Mouse (Mus musculus): ENCODE results near the gene 6430531B16Rik. TPM values are rescaled to one million over a fixed set of nuclear protein-coding genes. Genes with fewer than 3 reads are reported as not detected.
A peak's percentile ranks its signal among the peaks of the same experiment; 100 is the strongest.

6430531B16Rik gene
- polyA plus RNA-seq, 1 experiment from 2014 or later = 0.71 TPM

DNA sequence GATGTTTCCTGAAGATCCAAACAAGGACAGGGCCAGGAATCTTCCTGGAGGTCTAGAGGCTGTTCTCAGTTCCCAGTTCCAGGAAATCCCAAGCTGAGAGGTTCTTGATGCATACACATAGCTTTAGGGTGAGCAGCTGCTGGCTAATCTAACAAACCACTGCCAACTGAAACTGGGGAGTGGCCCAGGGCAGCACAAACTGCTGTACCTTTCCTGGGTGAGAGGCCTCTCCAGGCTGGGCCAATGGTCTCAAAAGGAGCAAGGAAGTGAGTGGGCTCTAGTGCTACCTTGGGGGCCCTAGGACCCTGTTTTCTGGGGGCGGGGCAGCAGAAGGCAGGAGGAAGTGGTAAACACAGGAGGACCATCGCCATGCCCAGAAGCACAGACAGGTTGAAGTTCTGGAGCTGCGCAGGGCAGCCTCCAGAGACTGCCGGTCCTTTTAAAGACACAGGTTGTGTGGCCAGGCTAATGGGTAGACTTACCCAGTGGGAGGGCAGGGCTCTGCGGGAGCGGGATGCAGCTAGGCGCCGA lies 12.4 kb upstream of the 6430531B16Rik start:
- WGBS = 74% methylated on average over 8 of the region's 8 CpGs
- Histone ChIP-seq H3K9me3 (no peaks in the 10 kb centered on the region), H3K27ac (replicated peaks) (no peak overlapping the region), H3K36me3 (peaks cover 29% of the 10 kb centered on the region), H3K27me3 (no peaks in the 10 kb centered on the region), H3K4me1 (replicated peaks) (no peaks in the 10 kb centered on the region), H3K4me3 (no peak overlapping the region), H3K9ac (no peak overlapping the region), H3K4me2 (no peak overlapping the region)
- ATAC-seq (ENCODE audit: low read depth) = no peak

- WGBS = 90% methylated on average over 9 of the region's 9 CpGs
- Histone ChIP-seq H3K4me2 (no peak overlapping the region), H3K36me3 (peaks cover 28% of the 10 kb centered on the region), H3K27ac (replicated peaks) (no peak overlapping the region), H3K4me3 (no peak overlapping the region), H3K27me3 (no peaks in the 10 kb centered on the region), H3K9me3 (no peaks in the 10 kb centered on the region), H3K4me1 (replicated peaks) (no peaks in the 10 kb centered on the region), H3K9ac (no peak overlapping the region)
- ATAC-seq (ENCODE audit: low read depth) = no peak
Observed at GRCm38 (mm10) chr7:139988272-139988671, 9.7 kb upstream of the 6430531B16Rik start.

- WGBS = 91% methylated on average over 11 of the region's 11 CpGs
- H3K4me3 ChIP-seq = no peak overlapping the region
- ATAC-seq (ENCODE audit: low read depth) = no peak
- no peaks in the 10 kb centered on the region for H3K4me1 ChIP-seq (replicated peaks)
- H3K9ac ChIP-seq = no peak overlapping the region
- H3K36me3 ChIP-seq = peaks cover 31% of the 10 kb centered on the region
- H3K27ac ChIP-seq (replicated peaks) = no peak overlapping the region
- no peaks in the 10 kb centered on the region for H3K9me3 ChIP-seq
- H3K4me2 ChIP-seq = no peak overlapping the region
- no peaks in the 10 kb centered on the region for H3K27me3 ChIP-seq
Observed at GRCm38 (mm10) chr7:139984505-139984904, 6.0 kb upstream of the 6430531B16Rik start.

- no peak for ATAC-seq (ENCODE audit: low read depth)
- Histone ChIP-seq H3K9ac (no peak overlapping the region), H3K27ac (replicated peaks) (no peak overlapping the region), H3K4me1 (replicated peaks) (peaks cover 12% of the 10 kb centered on the region), H3K9me3 (no peaks in the 10 kb centered on the region), H3K4me2 (no peak overlapping the region), H3K27me3 (no peaks in the 10 kb centered on the region), H3K36me3 (peaks cover 31% of the 10 kb centered on the region), H3K4me3 (no peak overlapping the region)
- WGBS = 86% methylated on average over 11 of the region's 11 CpGs
Observed at GRCm38 (mm10) chr7:139982058-139982457, 3.5 kb upstream of the 6430531B16Rik start.

DNA sequence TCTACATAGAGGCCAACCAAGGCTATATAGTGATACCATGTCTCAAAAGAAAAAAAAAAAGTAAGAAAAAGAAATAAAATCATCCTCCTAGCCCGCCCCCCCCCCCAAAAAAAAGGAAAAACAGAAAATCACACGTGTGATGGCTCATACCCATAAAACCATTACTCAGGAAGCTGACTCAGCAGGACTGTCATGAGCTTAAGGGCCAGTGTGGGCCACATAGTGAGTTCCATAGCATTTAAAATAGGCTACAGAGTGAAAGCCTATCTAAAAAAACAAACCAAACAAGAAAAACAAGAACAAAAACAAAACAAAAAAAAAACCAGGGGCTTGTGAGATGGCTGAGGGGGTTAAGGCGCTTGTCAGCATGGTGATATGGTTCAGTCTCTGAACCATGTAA lies 2.2 kb upstream of the 6430531B16Rik start:
- no peak for ATAC-seq (ENCODE audit: low read depth)

DNA sequence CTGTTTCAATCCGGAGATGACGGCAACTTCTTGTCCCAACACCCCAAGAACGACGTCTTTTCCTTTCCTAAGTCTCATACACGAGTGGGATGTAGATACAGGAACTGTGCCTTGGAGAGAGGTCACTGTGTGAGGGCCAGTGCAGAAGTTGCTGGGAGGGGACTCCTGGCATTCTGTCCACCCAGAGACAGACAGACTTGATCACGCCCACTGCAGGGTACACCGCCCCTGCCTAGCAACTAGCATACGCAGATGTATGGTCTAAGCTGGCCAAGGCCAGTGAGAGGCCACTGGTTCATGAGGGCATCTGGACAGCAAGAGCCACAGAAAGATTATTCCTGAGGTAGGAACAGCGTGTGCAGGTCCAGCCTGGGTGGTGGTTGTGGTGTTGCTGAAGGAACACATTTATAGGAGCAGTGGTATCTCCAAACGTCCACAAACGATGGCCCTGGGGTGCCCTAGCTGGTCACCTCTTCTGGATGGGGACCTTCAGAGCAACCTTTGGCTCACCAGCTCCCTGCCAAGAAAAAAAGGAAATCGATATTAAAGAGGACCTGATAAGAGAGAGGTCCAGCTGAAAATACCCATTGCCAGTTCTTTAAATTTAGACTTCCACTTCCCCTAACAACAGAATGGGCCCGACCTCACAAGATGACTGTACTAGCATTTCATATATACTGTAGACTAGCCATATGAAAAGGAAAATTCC lies 610 bp upstream of the 6430531B16Rik start:
- WGBS = 47% methylated on average over 13 of the region's 13 CpGs
- Histone ChIP-seq H3K27me3 (no peaks in the 10 kb centered on the region), H3K9ac (peak overlapping the region; percentile 67), H3K27ac (replicated peaks) (no peak overlapping the region), H3K4me2 (peak overlapping the region; percentile 75), H3K4me3 (peak overlapping the region; percentile 48), H3K4me1 (replicated peaks) (peaks cover 12% of the 10 kb centered on the region), H3K9me3 (no peaks in the 10 kb centered on the region), H3K36me3 (peaks cover 10% of the 10 kb centered on the region; the same call in 1 of the 2 replicates)
- ATAC-seq (ENCODE audit: low read depth) = peak; percentile 66; the same call in 1 of the 2 replicates

More for the DNA sequence above, 2.2 kb upstream of the 6430531B16Rik start:
- Histone ChIP-seq H3K36me3 (peaks cover 20% of the 10 kb centered on the region), H3K9me3 (no peaks in the 10 kb centered on the region), H3K4me2 (no peak overlapping the region), H3K27ac (replicated peaks) (no peak overlapping the region), H3K27me3 (no peaks in the 10 kb centered on the region), H3K4me3 (no peak overlapping the region), H3K4me1 (replicated peaks) (peaks cover 12% of the 10 kb centered on the region), H3K9ac (no peak overlapping the region)
- 49% methylated on average over 3 of the region's 3 CpGs for WGBS

GRCm38 (mm10) chr7:139975471-139975870 lies 3.1 kb downstream of the 6430531B16Rik start:
- Histone ChIP-seq H3K36me3 (no peaks in the 10 kb centered on the region), H3K27ac (replicated peaks) (no peak overlapping the region), H3K9me3 (no peaks in the 10 kb centered on the region), H3K4me2 (no peak overlapping the region), H3K9ac (no peak overlapping the region), H3K4me3 (no peak overlapping the region), H3K27me3 (no peaks in the 10 kb centered on the region), H3K4me1 (replicated peaks) (peaks cover 12% of the 10 kb centered on the region)
- WGBS = 62% methylated on average over 5 of the region's 5 CpGs
- ATAC-seq (ENCODE audit: low read depth) = no peak

- Histone ChIP-seq H3K4me3 (no peak overlapping the region), H3K36me3 (no peaks in the 10 kb centered on the region), H3K4me1 (replicated peaks) (peaks cover 10% of the 10 kb centered on the region), H3K27me3 (no peaks in the 10 kb centered on the region), H3K4me2 (no peak overlapping the region), H3K27ac (replicated peaks) (no peak overlapping the region), H3K9ac (no peak overlapping the region), H3K9me3 (no peaks in the 10 kb centered on the region)
- ATAC-seq (ENCODE audit: low read depth) = no peak
- 87% methylated on average over 10 of the region's 10 CpGs for whole genome bisulfite sequencing
Observed at GRCm38 (mm10) chr7:139974307-139974706, 4.2 kb downstream of the 6430531B16Rik start.

DNA sequence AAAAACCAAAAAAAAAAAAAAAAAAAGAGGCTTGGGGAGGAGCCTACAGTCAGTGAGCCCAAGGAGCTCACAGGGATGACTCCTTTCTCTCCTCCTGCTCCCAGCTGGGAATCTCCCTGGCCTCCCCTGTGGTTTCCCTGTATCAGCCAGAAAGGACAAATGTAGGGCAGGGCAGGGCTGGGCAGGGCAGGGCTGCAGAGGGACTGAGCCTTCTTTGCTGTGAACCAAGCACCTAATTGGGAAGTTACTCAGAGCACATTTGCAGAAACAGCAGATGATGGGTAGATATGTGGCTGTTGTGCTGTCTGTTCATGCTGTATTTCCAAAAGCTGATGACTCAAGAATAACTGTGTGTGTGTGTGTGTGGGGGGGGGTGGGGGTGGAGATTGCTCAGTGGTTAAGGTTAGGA lies 5.6 kb downstream of the 6430531B16Rik start:
- Histone ChIP-seq H3K27ac (replicated peaks) (no peak overlapping the region), H3K9ac (no peak overlapping the region), H3K4me3 (no peak overlapping the region), H3K36me3 (no peaks in the 10 kb centered on the region), H3K4me2 (no peak overlapping the region), H3K27me3 (no peaks in the 10 kb centered on the region), H3K4me1 (replicated peaks) (peaks cover under 1% of the 10 kb centered on the region; the same call in 1 of the 2 replicates), H3K9me3 (no peaks in the 10 kb centered on the region)
- no peak for ATAC-seq (ENCODE audit: low read depth)

GRCm38 (mm10) chr7:139971436-139971835 lies 7.1 kb downstream of the 6430531B16Rik start:
- H3K27me3 ChIP-seq = no peaks in the 10 kb centered on the region
- H3K4me2 ChIP-seq = no peak overlapping the region
- H3K4me1 ChIP-seq (replicated peaks) = no peaks in the 10 kb centered on the region
- H3K9me3 ChIP-seq = no peaks in the 10 kb centered on the region
- H3K9ac ChIP-seq = no peak overlapping the region
- H3K4me3 ChIP-seq = no peak overlapping the region
- H3K27ac ChIP-seq (replicated peaks) = no peak overlapping the region
- H3K36me3 ChIP-seq = no peaks in the 10 kb centered on the region
- ATAC-seq (ENCODE audit: low read depth) = no peak
- WGBS = 76% methylated on average over 6 of the region's 6 CpGs

DNA sequence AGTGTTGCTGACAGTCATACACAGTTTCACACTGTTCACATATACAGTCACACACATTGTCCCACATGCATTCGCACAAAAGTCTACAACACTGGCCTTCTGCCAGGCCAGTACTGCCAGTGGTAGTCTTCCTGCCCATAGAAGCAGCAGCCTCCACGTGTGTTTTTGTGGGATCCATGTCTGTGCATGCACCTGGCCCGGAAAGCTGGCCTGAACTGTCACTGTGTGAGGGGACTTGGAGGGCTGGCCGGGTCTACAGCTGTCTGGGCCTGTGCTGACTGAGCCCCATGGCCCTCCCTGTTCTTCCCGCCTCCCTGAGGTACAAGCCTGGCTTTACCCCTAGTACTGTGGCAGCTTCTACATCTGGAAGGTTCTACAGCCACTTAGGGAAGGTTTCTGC lies 7.6 kb downstream of the 6430531B16Rik start:
- 74% methylated on average over 5 of the region's 5 CpGs for WGBS
- H3K4me2 ChIP-seq = no peak overlapping the region
- no peaks in the 10 kb centered on the region for H3K9me3 ChIP-seq
- H3K27ac ChIP-seq (replicated peaks) = no peak overlapping the region
- no peaks in the 10 kb centered on the region for H3K27me3 ChIP-seq
- H3K9ac ChIP-seq = no peak overlapping the region
- H3K4me3 ChIP-seq = no peak overlapping the region
- ATAC-seq (ENCODE audit: low read depth) = no peak
- H3K4me1 ChIP-seq (replicated peaks) = no peaks in the 10 kb centered on the region
- H3K36me3 ChIP-seq = no peaks in the 10 kb centered on the region

- Histone ChIP-seq H3K4me1 (replicated peaks) (no peaks in the 10 kb centered on the region), H3K36me3 (no peaks in the 10 kb centered on the region), H3K4me2 (no peak overlapping the region), H3K4me3 (no peak overlapping the region), H3K9me3 (no peaks in the 10 kb centered on the region), H3K27me3 (no peaks in the 10 kb centered on the region), H3K9ac (no peak overlapping the region), H3K27ac (replicated peaks) (no peak overlapping the region)
- WGBS = 87% methylated on average over 10 of the region's 10 CpGs
- no peak; the same call in 1 of the 2 replicates for ATAC-seq (ENCODE audit: low read depth)
Observed at GRCm38 (mm10) chr7:139970216-139970919, 8.2 kb downstream of the 6430531B16Rik start.
